Mouse (Mus musculus) embryonic facial prominence, embryonic 11.5 days (tissue): ENCODE measurements at regions not wholly inside any gene's neighbourhood (a gene's known extent, or its start where the extent isn't known, plus 50 kb on each side); places are given as distances from the start of the nearest gene placed in this dataset.
A peak's percentile ranks its signal among the peaks of the same experiment; 100 is the strongest.

Experiments used
- ATAC-seq: fragments of 200-750 bp; cut with Nextera tagmentation; replicated peaks from 2 replicates; pipeline ENCODE4 v1.8.0; 2017; ENCODE audit warnings: low read depth; ENCODE audit not compliant: insufficient number of reproducible peaks, low FRiP score, low TSS enrichment
- DNase-seq: peaks from one replicate; pipeline ENCODE4 v3.0.0-alpha.2; 2015; ENCODE audit warnings: low spot score
- H3K27ac ChIP-seq: fragments of 300-500 bp; sonication (generic); replicated peaks from 2 replicates; pipeline ENCODE4 v1.5.1; 2014; ENCODE audit warnings: mild to moderate bottlenecking, low read depth, low read length, control low read depth
- H3K27me3 ChIP-seq: fragments of 300-500 bp; sonication (generic); 2 replicates; pipeline ENCODE4 v1.6.1; 2014; ENCODE audit warnings: mild to moderate bottlenecking, low read length, moderate library complexity, mixed read lengths; ENCODE audit not compliant: control insufficient read depth, insufficient read depth
- H3K36me3 ChIP-seq: fragments of 300-500 bp; sonication (generic); replicated peaks from 2 replicates; pipeline ENCODE4 v1.6.1; 2014; ENCODE audit warnings: low read depth, mild to moderate bottlenecking, low read length, moderate library complexity, mixed read lengths; ENCODE audit not compliant: control insufficient read depth, insufficient read depth
- H3K4me1 ChIP-seq: fragments of 300-500 bp; sonication (generic); 2 replicates; pipeline ENCODE4 v1.6.1; 2014; ENCODE audit warnings: low read length, mixed read lengths; ENCODE audit not compliant: control insufficient read depth, insufficient read depth
- H3K4me2 ChIP-seq: fragments of 300-500 bp; sonication (generic); 2 replicates; pipeline ENCODE4 v1.6.1; 2014; ENCODE audit warnings: low read depth, mild to moderate bottlenecking, control low read depth, low read length, moderate library complexity
- H3K4me3 ChIP-seq: fragments of 300-500 bp; sonication (generic); 2 replicates; pipeline ENCODE4 v1.5.1; 2014; ENCODE audit warnings: low read depth, low read length, control low read depth
- H3K9ac ChIP-seq: fragments of 300-500 bp; sonication (generic); replicated peaks from 2 replicates; pipeline ENCODE4 v1.6.1; 2014; ENCODE audit warnings: mild to moderate bottlenecking, control low read depth, low read length
- H3K9me3 ChIP-seq: fragments of 300-500 bp; sonication (generic); replicated peaks from 2 replicates; pipeline ENCODE4 v1.6.1; 2016; ENCODE audit warnings: mild to moderate bottlenecking, low read length, inconsistent platforms, mixed read lengths; ENCODE audit not compliant: control insufficient read depth
- WGBS: fragments of 180-500 bp; shearing (Covaris S2); extraction: QIAGEN DNeasy Blood & Tissue Kit; methylation state at CpG from one replicate; pipeline ENCODE4 v1.1.7; 2014; 5-methylcytosine and 5-hydroxymethylcytosine counted together

DNA sequence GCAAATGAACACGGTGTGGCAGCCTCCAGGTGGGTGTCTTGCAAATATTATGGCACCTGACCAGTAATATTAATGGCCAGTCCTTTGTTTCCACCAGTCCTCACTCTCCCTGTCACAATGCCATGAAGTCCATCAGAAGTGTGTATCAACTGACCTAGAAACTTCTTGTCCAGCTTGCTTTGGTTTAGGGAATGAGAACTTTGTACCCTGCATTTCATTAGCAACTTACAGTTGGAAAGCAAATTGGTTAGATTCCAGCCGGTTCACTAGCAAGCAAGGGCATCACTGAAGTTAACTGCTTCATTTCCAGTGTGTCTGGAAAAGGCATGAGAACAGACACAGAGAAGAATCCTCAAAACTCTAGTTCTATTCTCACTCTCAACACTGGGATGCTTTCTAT is 178.1 kb upstream of the Lyplal1 start:
- DNase-seq (no peak), ATAC-seq (no peak)
- no peaks in the 10 kb centered on the region for H3K36me3 ChIP-seq
- WGBS: 59% methylated on average over 2 of the region's 2 CpGs
- no peaks in the 10 kb centered on the region for H3K9me3 ChIP-seq
- H3K4me3 ChIP-seq: no peak overlapping the region
- H3K4me1 ChIP-seq: no peaks in the 10 kb centered on the region
- no peak overlapping the region for H3K9ac ChIP-seq
- no peak overlapping the region for H3K27ac ChIP-seq
- H3K27me3 ChIP-seq: no peaks in the 10 kb centered on the region
- no peak overlapping the region for H3K4me2 ChIP-seq

DNA sequence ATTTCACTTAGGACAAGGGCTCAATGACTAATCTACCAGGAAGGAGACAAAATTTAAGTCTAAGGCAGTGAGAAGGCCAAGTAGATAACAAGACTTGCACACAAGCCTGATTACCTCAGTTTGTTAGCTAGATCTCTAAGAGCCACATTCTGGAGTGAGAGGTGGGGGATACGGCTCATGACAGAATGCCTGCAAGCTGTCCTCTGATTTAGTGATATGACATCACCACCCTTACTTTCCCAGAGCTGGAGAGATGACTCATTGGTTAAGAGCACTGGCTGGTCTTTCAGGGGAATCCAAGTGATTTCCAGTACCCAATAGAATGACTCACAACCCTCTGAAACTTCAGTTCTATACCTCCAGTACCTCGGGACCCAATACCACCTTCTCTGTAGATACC is 177.5 kb upstream of the Lyplal1 start:
- Histone ChIP-seq H3K4me1 (no peaks in the 10 kb centered on the region), H3K36me3 (no peaks in the 10 kb centered on the region), H3K9ac (no peak overlapping the region), H3K27ac (no peak overlapping the region), H3K4me3 (no peak overlapping the region), H3K9me3 (no peaks in the 10 kb centered on the region), H3K4me2 (no peak overlapping the region), H3K27me3 (no peaks in the 10 kb centered on the region)
- DNase-seq (no peak), ATAC-seq (no peak)
- 76% methylated on average over 2 of the region's 2 CpGs for WGBS

DNA sequence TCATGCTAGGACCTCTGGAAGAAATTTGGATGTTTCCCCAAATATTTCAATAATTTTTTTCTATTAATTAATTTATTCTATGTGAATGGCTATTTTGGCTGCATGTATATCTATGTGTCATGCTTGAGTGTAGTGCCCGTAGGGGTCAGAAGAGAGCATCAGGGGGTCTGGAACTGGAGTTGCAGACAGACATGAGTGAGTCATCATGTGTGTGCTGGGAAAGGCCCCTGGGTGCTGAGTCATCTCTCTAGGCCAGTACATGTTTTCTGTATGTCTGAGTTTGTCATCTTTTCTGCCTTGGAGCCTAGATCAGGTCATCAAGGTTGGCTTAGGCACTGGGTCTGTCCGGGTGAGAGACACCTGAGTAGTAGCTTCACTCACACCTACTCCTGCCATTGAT is 172.0 kb upstream of the Lyplal1 start:
- Histone ChIP-seq H3K4me3 (no peak overlapping the region), H3K27ac (no peak overlapping the region), H3K27me3 (no peaks in the 10 kb centered on the region), H3K9ac (no peak overlapping the region), H3K36me3 (no peaks in the 10 kb centered on the region), H3K9me3 (no peaks in the 10 kb centered on the region), H3K4me2 (no peak overlapping the region), H3K4me1 (no peaks in the 10 kb centered on the region)
- DNase-seq (no peak), ATAC-seq (no peak)
- 88% methylated on average over 2 of the region's 2 CpGs for WGBS

DNA sequence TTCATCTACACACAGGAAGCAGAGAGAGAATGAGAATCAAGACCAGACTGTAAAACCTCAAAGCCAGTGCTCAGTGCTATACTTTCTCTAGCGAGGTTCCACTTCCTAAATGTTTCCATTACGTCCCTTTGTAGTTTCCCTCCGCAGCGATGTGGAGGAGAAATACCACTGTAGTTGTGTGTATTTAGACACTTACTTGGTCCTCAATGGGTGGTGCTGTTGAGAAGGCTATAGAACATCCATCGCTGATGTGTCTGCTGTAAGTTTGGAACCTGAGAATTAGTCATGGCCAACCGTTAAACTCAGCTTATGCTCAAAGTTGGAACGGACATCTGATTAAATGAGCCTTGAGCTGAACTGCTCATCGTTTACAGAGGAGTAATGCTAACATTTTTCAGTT is 170.7 kb upstream of the Lyplal1 start:
- no peak for ATAC-seq
- WGBS: 84% methylated on average over 8 of the region's 8 CpGs
- no peaks in the 10 kb centered on the region for H3K27me3 ChIP-seq

DNA sequence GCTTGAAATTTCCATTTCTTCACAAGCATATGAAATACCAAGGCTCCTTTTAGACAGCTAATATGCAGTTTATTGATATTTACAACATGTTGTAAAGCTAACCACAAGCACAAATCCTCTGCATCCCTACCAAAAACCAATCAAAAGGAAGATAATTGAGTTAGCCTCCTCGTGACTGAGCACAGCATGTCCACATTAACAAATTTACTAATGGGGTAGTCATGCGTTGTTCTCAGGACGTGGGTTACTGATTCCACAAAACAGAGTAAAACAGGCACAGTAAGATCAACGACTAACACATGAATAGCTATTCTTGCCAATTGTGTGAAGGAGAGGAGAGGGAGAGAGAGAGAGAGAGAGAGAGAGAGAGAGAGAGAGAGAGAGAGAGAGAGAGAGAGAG is 169.3 kb upstream of the Lyplal1 start:
- DNase-seq (no peak), ATAC-seq (no peak)
- 61% methylated on average over 4 of the region's 4 CpGs for WGBS
- H3K9me3 ChIP-seq: no peaks in the 10 kb centered on the region
- H3K27me3 ChIP-seq: no peaks in the 10 kb centered on the region
- no peak overlapping the region for H3K4me2 ChIP-seq
- no peaks in the 10 kb centered on the region for H3K36me3 ChIP-seq
- no peak overlapping the region for H3K4me3 ChIP-seq
- no peak overlapping the region for H3K9ac ChIP-seq
- no peak overlapping the region for H3K27ac ChIP-seq
- no peaks in the 10 kb centered on the region for H3K4me1 ChIP-seq

More for the DNA sequence above, 170.7 kb upstream of the Lyplal1 start:
- no peaks in the 10 kb centered on the region for H3K4me1 ChIP-seq
- H3K27ac ChIP-seq: no peak overlapping the region
- no peaks in the 10 kb centered on the region for H3K9me3 ChIP-seq
- no peak overlapping the region for H3K4me2 ChIP-seq
- DNase-seq: no peak
- H3K4me3 ChIP-seq: no peak overlapping the region
- H3K9ac ChIP-seq: no peak overlapping the region
- no peaks in the 10 kb centered on the region for H3K36me3 ChIP-seq

DNA sequence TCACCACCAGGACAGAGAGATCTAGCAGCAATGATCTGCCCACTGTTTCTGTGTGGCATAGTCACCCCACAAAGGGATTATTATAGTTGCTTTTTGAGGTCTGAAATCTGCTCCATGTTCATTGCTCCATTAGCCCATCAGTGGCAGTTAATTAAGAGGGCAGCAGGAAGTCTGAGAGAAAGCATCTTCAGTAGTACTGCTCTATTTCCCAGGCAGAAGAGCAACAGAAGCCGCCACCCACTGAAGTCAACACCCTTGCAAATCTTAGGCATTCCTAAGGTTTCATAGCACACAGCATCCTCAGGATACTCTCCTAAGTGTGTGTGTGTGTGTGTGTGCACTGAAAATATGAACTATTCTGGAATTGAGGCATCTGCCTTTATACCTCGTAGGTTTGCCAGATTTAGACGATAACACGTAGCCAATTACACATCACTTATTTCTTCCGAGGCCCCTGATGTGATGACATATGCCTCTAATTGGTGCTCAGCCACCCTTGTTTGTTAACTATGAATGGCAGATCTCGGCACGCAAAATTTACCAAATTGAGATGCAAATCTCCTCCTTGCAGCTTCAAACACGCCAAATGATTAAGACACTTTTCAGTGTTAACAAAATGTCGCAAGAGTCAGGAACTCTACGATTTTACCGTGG is 161.0 kb upstream of the Lyplal1 start:
- ATAC-seq (no peak), DNase-seq (no peak)
- H3K36me3 ChIP-seq: no peaks in the 10 kb centered on the region
- no peak overlapping the region for H3K4me3 ChIP-seq
- no peak overlapping the region for H3K4me2 ChIP-seq
- no peaks in the 10 kb centered on the region for H3K27me3 ChIP-seq
- no peaks in the 10 kb centered on the region for H3K9me3 ChIP-seq
- 75% methylated on average over 11 of the region's 11 CpGs for WGBS
- no peak overlapping the region for H3K9ac ChIP-seq
- no peaks in the 10 kb centered on the region for H3K4me1 ChIP-seq
- H3K27ac ChIP-seq: no peak overlapping the region

DNA sequence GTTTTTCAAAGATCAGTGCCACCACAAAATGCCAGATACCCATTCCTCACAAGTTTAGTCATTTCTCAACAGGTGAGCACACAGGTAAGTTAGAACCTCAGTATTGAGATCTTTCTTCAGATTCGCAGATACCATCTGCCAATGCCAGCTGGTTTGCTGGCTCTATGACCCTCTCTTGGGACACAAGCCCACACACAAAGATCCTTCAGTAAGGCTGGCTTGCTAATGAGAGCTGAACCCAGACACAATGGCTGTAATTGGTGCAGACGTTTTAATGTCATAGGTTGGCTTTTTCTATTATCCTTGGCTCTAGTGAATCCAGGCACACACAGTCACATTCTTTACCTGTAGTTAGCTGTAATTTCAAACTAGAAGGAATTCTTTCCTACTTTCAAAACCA is 154.3 kb upstream of the Lyplal1 start:
- Histone ChIP-seq H3K9ac (no peak overlapping the region), H3K27me3 (no peaks in the 10 kb centered on the region), H3K4me3 (no peak overlapping the region), H3K9me3 (no peaks in the 10 kb centered on the region), H3K4me1 (no peaks in the 10 kb centered on the region), H3K36me3 (no peaks in the 10 kb centered on the region), H3K4me2 (no peak overlapping the region), H3K27ac (no peak overlapping the region)
- whole genome bisulfite sequencing: 51% methylated on average over 2 of the region's 2 CpGs
- DNase-seq (peak; percentile 30), ATAC-seq (no peak)

DNA sequence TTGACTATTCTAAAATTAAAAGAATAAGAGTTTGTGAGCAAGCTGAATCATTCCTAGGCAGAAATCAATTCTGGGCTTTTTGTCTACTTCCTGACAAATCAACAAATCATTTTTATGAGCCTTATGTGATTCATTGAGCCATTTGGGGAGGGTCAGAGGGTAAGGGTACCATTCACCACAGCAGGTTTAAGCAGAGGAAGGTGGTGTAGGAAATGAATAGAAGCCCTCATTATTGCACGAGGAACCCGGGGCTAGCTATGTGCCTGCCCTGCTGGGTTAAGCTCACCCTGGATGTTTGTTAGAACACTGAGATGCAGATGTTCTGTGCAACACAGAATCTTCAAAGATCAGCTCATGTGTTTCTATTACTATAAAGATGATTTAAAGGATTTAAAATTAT is 150.2 kb upstream of the Lyplal1 start:
- Histone ChIP-seq H3K27me3 (no peaks in the 10 kb centered on the region), H3K4me3 (no peak overlapping the region), H3K9me3 (no peaks in the 10 kb centered on the region), H3K27ac (no peak overlapping the region), H3K4me2 (no peak overlapping the region), H3K36me3 (no peaks in the 10 kb centered on the region), H3K9ac (no peak overlapping the region), H3K4me1 (no peaks in the 10 kb centered on the region)
- ATAC-seq: no peak
- WGBS: 63% methylated on average over 2 of the region's 2 CpGs
- DNase-seq: no peak
